Mouse (Mus musculus) midbrain, embryonic 13.5 days (tissue): ENCODE data around the gene Olfr221. TPM values are rescaled to one million over a fixed set of nuclear protein-coding genes. Genes with fewer than 3 reads are reported as not detected.

Experiments used
- polyA plus RNA-seq: library from polyadenylated mRNA; unstranded; fragments of >200 nt; fragmentation: Nextera tagmentation; extraction: Ambion mirVana; gene quantifications from 2 replicates; pipeline ENCODE4 v1.2.1, GENCODE M21; 2015

The Olfr221 gene
- polyA plus RNA-seq, 1 experiment from 2014 or later, result not detected

Other genes starting within 250 kb of the Olfr221 start
- gene AY358078, start 242.4 kb downstream of the Olfr221 start, polyA plus RNA-seq, result not detected in 2 replicates
- gene Ear6, start 188.8 kb downstream of the Olfr221 start, polyA plus RNA-seq, result not detected in 2 replicates
- gene Mettl17, start 157.6 kb downstream of the Olfr221 start, polyA plus RNA-seq, result 82.7 and 87.6 TPM in 2 replicates
- 1.8 and 2.0 TPM in 2 replicates for gene Slc39a2, start 149.6 kb downstream of the Olfr221 start, polyA plus RNA-seq
- 66.6 and 69.7 TPM in 2 replicates for gene Ndrg2, start 128.3 kb downstream of the Olfr221 start, polyA plus RNA-seq
- not detected in 2 replicates for gene Tppp2, start 124.0 kb downstream of the Olfr221 start, polyA plus RNA-seq
- gene Rnase13, start 119.7 kb downstream of the Olfr221 start, polyA plus RNA-seq, result not detected in 2 replicates
- gene Arhgef40, start 57.7 kb downstream of the Olfr221 start, polyA plus RNA-seq, result 82.2 and 86.2 TPM in 2 replicates
- gene Tmem253, start 26.8 kb downstream of the Olfr221 start, polyA plus RNA-seq, result 0.82 and 0.92 TPM in 2 replicates
- 56.0 and 63.6 TPM in 2 replicates for gene Zfp219, start 21.7 kb downstream of the Olfr221 start, polyA plus RNA-seq
- 705 and 728 TPM in 2 replicates for gene Hnrnpc, start 61.6 kb upstream of the Olfr221 start, polyA plus RNA-seq
- 60.6 and 69.4 TPM in 2 replicates for gene Rpgrip1, start 68.2 kb upstream of the Olfr221 start, polyA plus RNA-seq
- 62.7 and 68.4 TPM in 2 replicates for gene Supt16, start 155.0 kb upstream of the Olfr221 start, polyA plus RNA-seq
- gene Chd8, start 215.3 kb upstream of the Olfr221 start, polyA plus RNA-seq, result 46.5 and 50.4 TPM in 2 replicates
- gene Tox4, start 236.7 kb upstream of the Olfr221 start, polyA plus RNA-seq, result 55.5 and 60.8 TPM in 2 replicates
- 60.6 and 63.4 TPM in 2 replicates for gene Rab2b, start 237.1 kb upstream of the Olfr221 start, polyA plus RNA-seq